Mouse (Mus musculus) frontal cortex, postnatal 25 days (tissue): ENCODE results near the gene Dlgap5.
A peak's percentile ranks its signal among the peaks of the same experiment; 100 is the strongest.
"Not testable (repeated sequence)": the region's sequence is repeated elsewhere in the genome, so short reads cannot be mapped to it uniquely, and the experiment has no call there.

Experiments used
- DNase-seq, 2 experiments: peaks; one replicate each; pipeline ENCODE4 v3.0.0; 2022; ENCODE audit warnings: low spot score in 2 of 2

Dlgap5 gene

DNA sequence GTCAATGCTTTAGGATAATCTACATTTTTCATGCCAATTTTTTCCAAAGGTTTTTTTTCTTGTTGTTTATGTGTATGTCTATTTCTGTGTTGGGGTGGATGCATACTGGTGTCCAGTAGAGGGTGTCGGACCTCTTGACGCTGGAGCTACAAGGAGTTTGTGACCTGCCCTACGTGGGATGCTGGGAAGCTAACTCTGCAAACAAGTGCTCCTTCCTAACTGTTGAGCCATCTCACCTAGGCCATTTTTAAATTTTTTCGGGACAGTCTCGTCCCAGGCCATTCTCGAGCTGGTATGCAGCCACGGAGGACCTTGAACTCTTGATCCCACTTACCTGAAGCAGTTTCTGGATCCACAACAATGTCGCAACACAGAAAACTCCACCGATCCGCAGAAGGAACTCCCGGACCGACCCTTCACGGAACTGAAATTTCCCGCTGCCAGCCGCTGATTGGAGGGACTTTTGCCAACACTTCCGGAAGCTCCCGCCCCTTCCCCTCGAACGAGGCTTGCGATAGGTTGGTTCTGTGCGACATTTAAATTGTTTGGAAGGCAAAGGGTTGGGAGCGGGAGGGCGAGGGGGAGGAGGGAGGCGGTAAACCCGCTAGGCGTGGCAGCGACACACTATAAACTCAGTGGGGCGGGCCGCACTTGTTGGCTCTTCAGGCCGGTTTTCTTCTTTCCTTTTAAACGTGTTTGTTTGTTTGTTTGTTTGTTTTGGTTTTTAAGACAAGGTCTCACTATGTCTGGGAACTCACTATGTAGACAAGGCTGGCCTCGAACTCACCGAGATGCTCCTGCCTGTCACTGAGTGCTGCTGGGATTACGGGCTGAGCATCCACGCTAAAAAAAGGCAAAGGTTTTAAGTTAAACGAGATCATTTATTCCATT, at the start of gene Dlgap5:
Gene Dlgap5 (minus strand): TSS at position 633 of the 891 bp plus-strand sequence.
- peak; percentile 72 to 82 for DNase-seq

DNA sequence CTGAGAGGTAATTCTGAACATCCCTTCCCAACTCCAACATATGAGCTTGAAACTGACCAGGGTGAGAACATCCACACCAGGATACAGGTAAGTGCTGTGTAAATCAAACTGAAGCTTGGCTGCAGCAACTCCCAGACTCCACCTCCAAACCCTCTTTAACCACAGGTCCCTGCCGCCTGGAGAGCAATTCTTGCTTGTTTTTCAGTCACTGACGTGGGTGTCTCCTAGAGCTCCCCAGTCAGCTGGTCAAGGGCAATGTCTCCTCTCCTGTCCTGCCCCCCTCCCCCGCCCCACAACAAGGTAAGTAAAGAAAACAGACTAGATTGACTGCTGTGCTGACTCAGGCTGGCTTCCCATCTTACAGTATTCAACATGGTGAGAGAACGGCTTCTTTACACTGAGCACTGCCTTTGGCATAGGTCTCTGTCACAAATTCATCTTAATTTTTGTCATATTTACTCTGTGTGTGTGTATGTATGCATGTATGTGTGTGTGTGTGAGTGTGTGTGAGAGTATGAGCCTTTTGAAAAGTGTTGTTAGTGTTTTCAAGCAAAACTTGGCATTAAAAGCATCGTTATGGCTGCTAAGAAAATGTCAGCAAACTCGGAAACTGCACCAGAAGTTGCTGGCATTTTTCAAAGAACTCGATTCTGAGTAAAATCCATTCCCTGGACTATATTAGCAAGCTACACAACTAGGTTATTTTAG, 47.4 kb upstream of the Dlgap5 start:
- DNase-seq: no peak

DNA sequence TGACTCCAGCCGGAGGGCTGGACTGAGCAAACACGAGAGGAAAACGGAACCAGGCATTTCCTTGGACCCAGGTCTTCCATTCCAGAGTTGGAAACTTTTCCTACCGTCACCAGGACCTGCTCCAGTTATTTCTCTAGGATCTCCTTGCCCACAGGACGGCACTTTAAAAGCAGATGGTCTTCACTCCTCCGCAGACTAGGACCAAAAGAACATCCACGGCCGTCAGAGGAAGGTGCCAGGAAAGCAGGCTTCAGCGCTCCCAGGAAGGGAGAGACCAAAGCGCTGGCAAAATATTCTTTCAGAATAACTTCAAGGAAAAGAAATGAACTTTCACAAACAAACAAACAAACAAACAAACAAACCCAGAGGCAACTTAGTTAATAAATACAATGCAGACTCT, 46.2 kb upstream of the Dlgap5 start:
- DNase-seq: no peak

DNA sequence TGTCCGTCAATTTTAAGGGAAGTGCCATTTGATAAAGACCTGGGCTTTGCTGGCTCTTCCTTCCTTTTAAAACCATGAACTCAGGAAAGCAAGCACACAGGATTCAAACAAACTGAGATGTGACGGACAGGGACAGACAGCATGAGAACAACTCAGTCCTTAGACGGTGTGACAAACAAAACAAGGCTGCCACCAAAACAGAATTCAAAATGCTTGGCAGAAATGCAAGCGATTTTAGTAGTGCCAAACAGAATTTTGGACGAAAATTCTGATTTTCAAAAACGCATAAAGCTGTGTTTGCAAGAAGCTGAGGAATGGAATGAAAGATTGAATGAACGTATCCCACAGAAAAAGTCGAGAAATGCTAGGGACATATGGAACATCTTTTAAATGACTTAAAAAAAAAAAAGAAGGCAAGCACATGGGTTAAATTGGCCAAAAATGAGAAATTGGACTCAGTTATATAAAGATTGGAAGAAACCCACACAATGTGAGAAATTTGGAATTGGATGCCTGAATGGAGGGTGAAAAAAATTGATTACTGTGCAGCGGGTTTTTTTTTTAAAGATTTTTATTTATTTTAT, 44.8 kb upstream of the Dlgap5 start:
- DNase-seq: no peak

DNA sequence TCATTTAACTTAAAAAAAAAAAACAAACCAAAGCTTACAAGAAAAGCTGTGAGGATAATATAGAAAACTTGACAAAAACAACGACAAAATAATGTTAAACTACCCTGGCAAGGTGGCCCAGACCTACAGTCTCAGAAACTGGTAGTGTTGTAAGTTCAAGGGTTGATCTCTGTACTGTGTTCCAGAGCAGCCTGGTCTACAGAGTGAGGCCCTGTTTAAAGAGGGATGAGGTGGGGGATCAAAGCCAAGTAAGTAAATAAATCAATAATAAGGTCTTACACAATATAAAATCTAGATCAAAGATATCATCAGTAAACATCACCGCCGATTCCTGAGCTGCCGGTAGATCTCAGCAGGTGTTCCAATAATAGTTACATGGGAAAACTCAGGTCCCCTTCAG, 44.2 kb upstream of the Dlgap5 start:
- no peak for DNase-seq

DNA sequence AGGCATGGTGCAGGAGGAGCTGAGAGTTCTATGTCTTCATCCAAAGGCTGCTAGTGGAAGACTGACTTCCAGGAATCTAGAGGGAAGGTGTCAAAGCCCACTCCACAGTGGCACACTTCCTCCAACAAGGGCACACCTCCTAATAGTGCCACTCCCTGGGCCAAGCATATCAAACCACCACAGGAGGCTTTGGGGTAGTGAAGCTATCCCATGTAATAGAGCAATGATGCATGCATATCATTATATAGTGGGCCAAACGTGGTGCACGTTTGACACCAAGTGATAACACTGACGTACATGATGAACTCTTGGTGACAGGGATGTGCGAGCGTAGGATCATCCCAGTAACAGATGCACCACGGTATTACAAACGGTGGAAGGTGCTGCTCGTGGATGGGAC, 43.8 kb upstream of the Dlgap5 start:
- no peak for DNase-seq

DNA sequence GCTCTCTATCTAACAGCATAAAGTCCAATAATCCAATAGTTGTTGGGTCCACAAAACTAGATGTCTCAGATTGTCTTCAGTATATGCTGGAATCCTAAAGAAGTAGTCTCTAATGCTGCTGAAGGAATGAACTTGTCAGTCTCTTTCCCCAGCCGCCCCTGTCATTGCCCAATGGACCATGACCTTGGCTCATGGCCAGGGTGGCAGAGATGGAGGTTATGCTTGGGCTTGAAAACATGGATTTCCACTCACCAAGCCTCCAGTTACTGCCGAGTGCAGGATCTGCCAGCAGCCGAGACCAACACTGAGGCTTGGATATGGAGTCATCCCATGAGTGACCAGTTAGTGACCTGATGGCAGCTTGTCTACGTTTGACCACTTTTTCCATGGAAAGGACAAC, 41.3 kb upstream of the Dlgap5 start:
- DNase-seq: no peak

DNA sequence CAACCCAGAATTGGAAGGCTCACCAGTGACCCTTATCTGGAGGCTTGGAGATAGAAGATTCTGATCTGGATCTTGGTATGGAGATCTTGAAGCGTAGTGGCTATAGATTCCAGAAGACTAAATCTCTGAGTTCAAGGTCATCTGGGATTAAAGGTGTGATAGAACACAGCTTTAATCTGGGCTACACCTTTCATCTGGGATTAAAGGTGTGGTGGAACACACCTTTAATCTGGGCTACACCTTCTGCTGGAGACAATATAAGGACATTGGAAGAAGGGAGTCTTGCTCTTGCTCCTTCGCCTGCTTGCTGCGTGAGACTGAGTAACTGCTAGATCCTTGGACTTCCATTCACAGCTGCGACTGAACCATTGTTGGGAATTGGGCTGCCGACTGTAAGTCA, 31.9 kb upstream of the Dlgap5 start, which contains the start of gene Fbxo34:
Gene Fbxo34 (plus strand): TSS at position 301 of the 400 bp plus-strand sequence.
- DNase-seq: not testable (repeated sequence)

DNA sequence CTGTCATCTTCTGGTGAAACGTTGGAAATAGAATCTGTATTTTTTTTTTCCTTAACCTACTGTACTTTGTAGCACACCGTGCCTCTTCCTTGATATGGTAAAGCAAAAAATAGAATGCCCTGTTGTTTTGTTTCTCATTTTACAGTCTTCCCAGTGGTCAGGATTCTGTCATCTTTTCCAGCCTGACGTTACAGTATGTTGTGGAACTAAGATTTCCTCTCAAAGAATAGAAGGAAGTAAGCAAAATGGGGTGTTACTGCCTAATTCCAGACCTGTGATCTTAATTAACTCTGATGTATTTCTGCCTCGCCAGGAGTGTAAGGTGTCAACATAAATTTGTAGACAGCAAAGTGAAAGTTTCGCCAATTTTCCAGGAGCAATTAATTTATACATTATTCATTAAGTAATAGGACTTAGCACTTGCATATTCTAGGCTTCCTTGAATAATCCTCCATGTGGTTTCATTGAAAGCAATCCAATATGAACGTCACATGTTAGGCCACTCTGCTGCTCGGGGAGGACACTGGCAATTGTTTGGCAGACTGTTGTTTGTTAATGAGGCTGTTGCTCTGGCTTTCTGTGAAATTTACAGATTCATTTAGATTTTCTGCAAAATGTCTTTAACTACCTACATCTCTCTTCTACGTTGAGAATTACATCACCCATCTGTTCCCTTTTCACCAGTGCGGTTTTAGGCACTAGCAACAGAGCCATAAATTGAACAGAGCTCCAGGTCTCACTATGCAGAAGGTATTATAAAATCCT, 27.3 kb upstream of the Dlgap5 start:
- DNase-seq: no peak

DNA sequence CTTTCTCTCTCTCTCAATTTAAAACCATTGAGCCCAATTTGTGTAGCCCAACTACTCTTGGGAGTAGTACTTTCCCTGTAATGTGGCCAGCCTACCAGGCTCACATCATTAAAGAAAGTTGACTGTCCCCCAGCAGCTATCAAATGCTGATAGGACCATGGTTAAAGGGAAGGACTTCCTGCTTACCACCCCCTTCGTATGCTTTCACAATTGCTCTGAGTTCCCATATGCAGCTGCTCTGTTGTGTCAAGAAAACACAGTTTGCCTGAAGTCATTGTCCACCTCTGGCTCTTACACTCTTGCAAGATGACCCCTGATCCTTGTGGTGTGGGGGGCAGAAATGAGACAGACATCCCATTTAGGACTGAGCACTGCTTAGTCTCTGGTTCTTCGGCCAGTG, 26.7 kb upstream of the Dlgap5 start:
- DNase-seq: no peak

DNA sequence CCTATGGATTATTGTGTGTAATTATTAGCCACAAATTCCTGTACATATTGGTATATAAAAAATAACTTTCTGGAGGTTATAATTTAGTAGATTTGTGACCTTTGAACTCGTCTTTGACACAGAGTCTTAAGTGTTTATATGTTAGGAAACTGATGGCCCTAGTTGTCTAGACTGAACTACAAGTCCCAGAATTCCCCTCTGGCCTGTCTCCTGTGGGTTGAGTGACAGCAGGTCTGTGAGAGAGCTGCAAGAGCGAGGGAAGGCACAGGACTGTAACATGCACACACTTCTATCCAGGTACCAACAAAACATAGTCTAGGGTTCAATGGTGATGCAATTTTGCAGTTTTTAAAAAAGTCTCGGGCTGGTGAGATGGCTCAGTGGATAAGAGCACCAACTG, 20.7 kb upstream of the Dlgap5 start:
- DNase-seq: no peak

DNA sequence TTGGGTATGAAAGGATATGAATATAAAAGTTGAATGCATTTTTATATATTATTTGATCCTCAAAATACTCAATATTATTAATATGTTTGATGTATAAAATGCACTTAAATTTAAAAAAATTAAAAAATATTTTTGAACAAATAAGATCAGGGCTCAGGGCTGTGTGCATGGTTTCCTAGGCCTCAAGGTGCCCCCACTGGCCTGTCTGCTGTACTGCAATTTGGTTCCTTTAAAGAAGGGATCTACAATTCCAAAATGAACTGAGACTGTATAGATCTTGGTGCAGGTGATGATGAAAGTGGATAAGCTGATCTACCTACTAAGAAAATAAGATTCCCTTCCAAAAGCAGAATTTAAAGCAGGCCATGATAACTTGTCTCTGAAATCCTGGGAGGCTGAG, 14.8 kb upstream of the Dlgap5 start:
- no peak for DNase-seq

DNA sequence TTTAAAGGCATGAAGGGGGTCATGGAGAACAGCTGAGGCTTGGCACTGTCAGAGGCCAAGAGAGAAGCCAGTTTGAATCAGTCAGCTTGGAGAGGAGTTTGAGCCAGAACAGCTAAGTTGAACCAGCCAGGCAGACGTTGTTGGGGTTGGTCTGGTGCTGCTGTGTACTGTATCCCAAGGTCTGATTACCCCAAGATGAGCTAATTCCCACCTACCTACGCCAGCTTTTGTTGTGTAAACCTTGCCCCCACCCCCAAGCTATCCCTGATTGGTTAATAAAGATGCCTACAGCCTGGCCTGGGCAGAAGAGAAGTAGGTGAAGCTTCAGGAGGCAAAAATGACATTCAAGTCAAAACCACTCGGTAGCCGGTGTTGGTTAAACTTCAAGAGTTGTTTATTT, 4.3 kb upstream of the Dlgap5 start:
- no peak for DNase-seq

DNA sequence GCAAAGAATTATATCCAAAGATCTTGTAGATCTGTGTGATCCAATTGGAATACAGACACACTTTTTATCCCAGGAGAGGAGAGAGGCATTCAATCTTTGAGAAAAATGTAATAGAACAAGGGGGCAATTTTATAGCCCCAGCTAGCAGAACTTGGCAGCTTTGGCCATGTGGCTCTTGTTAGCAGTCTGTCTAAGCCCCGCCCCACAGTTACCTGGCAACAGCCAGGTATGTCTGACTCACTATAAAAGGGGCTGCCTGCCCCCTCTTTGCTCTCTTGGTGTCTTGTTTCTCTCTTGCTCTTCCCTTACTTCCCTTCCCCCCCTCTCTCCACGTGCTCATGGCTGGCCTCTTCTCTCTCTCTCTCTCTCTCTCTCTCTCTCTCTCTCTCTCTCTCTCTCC, 3.4 kb upstream of the Dlgap5 start:
- DNase-seq: no peak

DNA sequence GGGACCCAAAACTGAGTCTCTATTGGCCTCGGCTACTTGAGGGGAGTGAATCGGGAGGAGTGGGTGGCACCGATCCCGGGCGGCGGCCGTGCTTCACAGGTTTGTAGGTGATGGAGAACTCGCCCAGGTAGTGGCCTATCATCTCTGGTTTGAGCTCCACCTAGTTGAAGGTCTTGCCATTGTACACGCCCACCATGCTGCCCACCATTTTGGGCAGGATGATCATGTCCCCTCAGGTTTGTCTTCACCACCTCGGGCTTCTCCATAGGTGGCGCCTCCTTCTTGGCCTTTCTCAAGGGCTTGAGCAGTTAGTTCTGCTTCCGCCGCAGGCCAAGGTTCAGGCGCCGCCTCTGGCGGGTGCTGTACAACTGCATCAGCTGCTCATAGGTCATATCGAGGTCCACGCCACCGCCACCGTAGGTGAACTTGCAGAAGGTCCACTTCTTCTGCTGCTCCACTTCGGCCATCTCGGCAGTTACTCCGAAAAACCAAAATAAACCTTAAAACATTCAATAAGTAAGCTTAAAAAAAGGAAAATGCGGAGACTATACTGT, 1.6 kb upstream of the Dlgap5 start:
- DNase-seq: no peak

DNA sequence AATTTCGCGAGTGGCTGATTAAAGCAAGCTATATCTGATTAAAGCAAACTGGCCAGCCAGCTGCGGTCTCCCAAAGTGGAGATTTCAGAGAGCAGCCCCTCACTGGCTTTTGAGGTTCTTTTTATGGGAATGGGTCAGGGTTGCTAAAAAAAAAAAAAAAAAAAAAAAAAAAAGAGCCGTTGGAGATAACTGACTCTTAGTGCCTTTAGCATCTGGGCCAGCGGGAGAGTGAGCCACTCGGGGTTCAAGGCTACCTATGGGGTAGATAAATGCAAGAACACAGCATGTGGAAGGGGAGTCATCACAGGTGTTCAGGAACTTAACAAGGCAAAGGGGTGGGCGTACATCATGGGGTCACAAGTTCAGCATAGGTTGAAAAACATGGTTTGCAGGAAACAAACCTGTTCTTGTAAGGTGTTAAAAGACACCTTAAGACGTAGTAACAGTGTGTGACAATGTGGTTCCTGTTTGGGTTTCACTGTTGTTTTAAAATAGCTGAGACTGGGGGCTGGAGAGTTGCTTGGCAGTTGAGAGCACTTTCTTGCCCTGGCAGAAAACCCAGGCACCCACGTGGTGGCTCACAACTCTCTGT, 923 bp upstream of the Dlgap5 start:
- no peak for DNase-seq

DNA sequence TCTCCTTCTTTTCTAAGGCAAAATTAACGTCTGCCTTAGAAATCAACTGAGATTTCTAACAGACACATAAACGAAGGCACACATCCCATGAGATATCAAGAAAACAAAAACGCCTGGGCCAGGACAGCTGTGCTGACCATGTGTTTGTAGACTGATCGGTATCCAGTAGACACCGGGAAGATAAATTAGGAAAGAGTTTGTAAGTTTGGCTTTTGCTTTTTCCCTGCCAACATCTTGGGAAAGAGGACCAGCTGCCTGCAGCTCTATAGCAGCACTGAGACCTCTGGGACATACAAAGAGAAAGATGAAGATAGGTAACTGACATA, 422 bp upstream of the Dlgap5 start:
- no peak for DNase-seq

DNA sequence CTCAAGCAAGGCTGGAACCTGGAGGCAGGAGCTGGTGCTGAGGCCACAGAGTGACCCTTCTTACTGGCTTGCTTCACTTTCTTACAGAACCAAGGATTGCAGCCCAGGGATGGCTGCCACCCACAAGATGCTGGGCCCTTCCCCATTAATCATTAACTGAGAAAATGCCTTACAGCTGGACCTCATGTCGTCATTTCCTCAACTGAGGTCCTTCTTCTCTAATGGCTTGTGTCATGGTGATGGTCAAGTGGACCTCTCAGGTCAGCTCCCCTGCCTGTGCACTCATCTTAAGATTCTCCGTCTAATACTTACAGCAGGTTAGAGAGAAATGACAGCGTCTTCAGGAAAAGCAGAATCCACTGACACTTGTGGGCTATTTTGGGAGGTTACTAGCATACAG, 861 bp downstream of the Dlgap5 start:
- no peak for DNase-seq

DNA sequence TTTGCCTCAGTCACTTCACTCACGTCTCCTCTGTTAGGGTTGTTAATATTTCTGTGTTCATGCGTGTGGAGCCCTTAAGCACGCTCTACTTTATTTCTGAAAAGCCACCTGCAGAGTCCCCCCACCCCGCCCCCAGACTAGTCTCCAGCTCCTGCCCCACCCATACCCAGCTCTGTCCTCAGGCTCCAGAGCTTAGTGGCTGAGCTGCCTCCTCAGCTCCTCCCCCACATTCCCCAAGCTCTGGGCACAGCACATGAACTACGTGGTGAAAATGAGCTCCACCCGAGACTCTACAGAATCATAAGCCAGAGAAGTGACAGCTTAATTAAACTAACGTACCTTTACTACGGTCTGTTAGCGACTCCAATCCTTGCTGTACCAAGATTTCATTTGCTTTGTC, 12.2 kb downstream of the Dlgap5 start:
- DNase-seq: no peak

DNA sequence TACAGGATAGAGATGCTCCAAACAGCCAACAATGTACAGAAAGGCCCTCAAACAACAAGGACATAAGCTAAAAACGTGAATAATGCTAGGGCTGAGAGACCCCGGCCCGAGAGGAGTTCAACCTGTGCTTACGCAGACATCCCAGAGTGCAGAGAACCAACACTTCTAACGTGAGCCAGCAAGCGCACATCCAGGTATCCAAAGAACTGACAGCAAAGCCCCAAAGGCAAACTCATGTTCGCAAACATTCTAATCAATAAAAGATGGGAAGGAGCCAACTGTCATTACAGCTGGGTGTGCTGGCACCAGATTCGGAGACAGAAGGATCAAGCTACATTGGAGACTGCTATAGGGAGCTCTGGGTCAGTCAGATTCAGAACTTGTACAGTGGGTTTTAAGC, 15.5 kb downstream of the Dlgap5 start:
- no peak for DNase-seq

DNA sequence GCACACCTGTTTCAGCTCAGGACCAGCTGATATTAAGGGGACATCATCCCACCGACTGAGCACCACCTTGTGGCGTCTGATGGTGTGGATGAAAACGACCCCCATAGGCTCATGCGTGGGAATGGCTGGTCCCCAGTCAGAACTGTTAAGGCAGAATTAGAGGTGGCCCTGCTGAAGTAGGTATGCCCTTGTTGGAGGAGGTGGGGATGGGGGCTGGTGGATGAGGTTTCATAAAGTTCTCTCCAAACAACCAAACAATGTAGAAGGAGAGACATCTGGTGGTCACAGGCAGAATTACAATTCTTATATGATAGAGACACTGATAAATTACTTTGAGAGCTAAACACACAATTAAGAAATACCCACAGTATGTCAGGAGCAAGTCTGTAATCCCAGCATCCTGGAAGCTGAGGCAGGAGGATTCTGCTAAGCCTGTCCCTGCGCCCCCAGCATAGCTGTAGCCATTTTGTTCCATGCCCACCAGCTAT, 22.0 kb downstream of the Dlgap5 start:
- DNase-seq: no peak
